10 mouse cellular contexts compared by ENCODE assay signal in the genomic region with DNA sequence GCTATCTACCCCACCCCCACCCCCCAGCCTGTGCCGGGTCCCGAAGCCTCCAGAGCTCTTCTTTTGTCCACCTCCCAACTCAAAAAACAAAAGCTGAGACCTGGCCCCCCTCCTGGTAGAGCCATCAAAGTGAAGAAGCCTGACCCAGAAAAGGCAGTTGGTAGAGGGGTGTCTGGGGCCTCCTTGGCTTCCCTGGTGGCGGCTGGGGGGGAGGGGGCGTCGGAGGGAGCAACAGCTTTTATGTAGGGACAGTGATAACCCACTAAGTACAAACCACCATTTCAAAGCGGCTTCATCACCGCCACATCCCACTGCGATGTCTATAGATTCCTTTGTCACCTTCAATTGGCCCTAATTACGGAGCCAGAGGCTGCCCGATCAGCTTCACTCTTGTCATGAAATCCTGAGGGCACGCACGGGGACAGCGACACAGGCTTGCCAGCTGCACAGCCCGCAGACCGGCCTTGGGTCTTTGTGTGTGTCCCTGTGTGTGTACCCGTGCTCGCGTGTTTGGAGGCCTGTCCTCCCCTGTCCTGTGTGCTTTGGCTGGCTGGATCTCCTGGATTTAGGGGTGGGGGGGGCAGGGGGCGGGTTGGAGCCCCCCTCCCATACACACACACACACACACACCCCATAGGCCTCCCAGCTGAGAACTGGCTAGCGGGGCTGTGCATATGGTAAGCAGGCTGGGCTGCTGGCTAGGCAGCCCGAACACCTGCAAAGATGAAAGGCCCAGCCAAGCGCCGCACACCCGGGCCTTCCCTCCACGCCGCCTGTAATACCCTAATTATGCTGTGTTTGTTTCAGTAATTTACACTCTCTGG.
A peak's percentile ranks its signal among the peaks of the same experiment; 100 is the strongest.
DNase-seq lines count a peak whose midpoint lies in the region; ATAC-seq and TF ChIP-seq lines count a peak whose summit lies in the region.
"Had no signal": no experiment of that assay in that cellular context is flagged by ENCODE, and none has a peak within 500 bp of the region (broad histone marks: within the 10 kb centered on the region; RNA-seq: fewer than 3 reads in every experiment).

No protein-coding gene starts in this region.

- peaks cover 98% of the 10 kb centered on the region for H3K4me1 ChIP-seq in forebrain, embryonic 16.5 days (replicated peaks; ENCODE audit: control insufficient read depth, insufficient read depth, low read length)
- H3K4me1 ChIP-seq in midbrain, embryonic 14.5 days (ENCODE audit: control insufficient read depth, insufficient read depth, low read length), result peaks cover 94% of the 10 kb centered on the region
- peaks cover 20% of the 10 kb centered on the region for H3K4me1 ChIP-seq in kidney, adult 2 months (ENCODE audit: control insufficient read depth, insufficient read depth, low read length)

- no peaks in the 10 kb centered on the region for H3K36me3 ChIP-seq in forebrain, embryonic 16.5 days (ENCODE audit: control insufficient read depth, insufficient read depth)
- no peaks in the 10 kb centered on the region for H3K36me3 ChIP-seq in midbrain, embryonic 14.5 days (ENCODE audit: control insufficient read depth, insufficient read depth, low read length)
- no peaks in the 10 kb centered on the region for H3K36me3 ChIP-seq in kidney, adult 2 months (ENCODE audit: control insufficient read depth, insufficient read depth, low read length)

- H3K9me3 ChIP-seq in forebrain, embryonic 16.5 days (ENCODE audit: control insufficient read depth, low read length), result no peaks in the 10 kb centered on the region
- no peaks in the 10 kb centered on the region for H3K9me3 ChIP-seq in midbrain, embryonic 14.5 days (ENCODE audit: control insufficient read depth, low read length)

- no peak for TF ChIP-seq CTCF in kidney, adult 2 months (conservative IDR thresholded peaks at IDR 0.05; ENCODE audit: insufficient read depth, insufficient read length, low read depth, low read length)

- 4% methylated on average over 26 of the region's 26 CpGs for WGBS in forebrain, embryonic 16.5 days
- 2% methylated on average over 26 of the region's 26 CpGs for WGBS in midbrain, embryonic 14.5 days
- WGBS in kidney, adult 2 months, result 82% methylated on average over 26 of the region's 26 CpGs

- peak overlapping the region; percentile 44 for H3K9ac ChIP-seq in forebrain, embryonic 16.5 days (replicated peaks; ENCODE audit: low read depth, low read length)
- peak overlapping the region; percentile 43; the same call in 1 of the 2 replicates for H3K9ac ChIP-seq in midbrain, embryonic 14.5 days (replicated peaks; ENCODE audit: low read length)

- peak overlapping the region; percentile 40 for H3K4me2 ChIP-seq in forebrain, embryonic 16.5 days (ENCODE audit: low read length)
- H3K4me2 ChIP-seq in midbrain, embryonic 14.5 days (ENCODE audit: low read length), result peak overlapping the region; percentile 41

- DNase-seq in cerebellum, adult 11-12 months, result peak; percentile 63
- peak; percentile 56 to 63 for DNase-seq in cerebellum, adult 18-20 months
- peak; percentile 79 for DNase-seq in midbrain, embryonic 14.5 days
- DNase-seq in gastrocnemius, adult 8-10 months (ENCODE audit: low spot score in 2 of 2), result no peak
- no peak for DNase-seq in kidney, adult 2 months
- DNase-seq: spleen, adult 18-20 months had no signal

- H3K27me3 ChIP-seq in forebrain, embryonic 16.5 days (replicated peaks; ENCODE audit: control insufficient read depth, insufficient read depth, low read length), result no peaks in the 10 kb centered on the region
- H3K27me3 ChIP-seq in midbrain, embryonic 14.5 days (ENCODE audit: control insufficient read depth, insufficient read depth, low read length), result no peaks in the 10 kb centered on the region
- no peaks in the 10 kb centered on the region for H3K27me3 ChIP-seq in kidney, adult 2 months (replicated peaks; ENCODE audit: control insufficient read depth, insufficient read depth, low read length)

- H3K27ac ChIP-seq in forebrain, embryonic 16.5 days (ENCODE audit: low read length), result peak overlapping the region; percentile 91
- peak overlapping the region; percentile 91 for H3K27ac ChIP-seq in midbrain, embryonic 14.5 days (replicated peaks; ENCODE audit: low read depth, low read length)
- no peak overlapping the region for H3K27ac ChIP-seq in kidney, adult 2 months (ENCODE audit: insufficient read depth, low read depth, low read length)
- H3K27ac ChIP-seq: macrophage had no signal

- 0 out of 2 replicates have a peak overlapping the region, but pooled peaks have one; percentile 5 for H3K4me3 ChIP-seq in forebrain, embryonic 16.5 days (replicated peaks; ENCODE audit: low read length)
- no peak overlapping the region for H3K4me3 ChIP-seq in midbrain, embryonic 14.5 days (replicated peaks; ENCODE audit: low read depth, low read length)
- H3K4me3 ChIP-seq in kidney, adult 2 months (ENCODE audit: insufficient read depth, low read depth, low read length), result no peak overlapping the region

- TF ChIP-seq POLR2A in kidney, adult 2 months (IDR thresholded peaks at IDR 0.05; ENCODE audit: low read depth, low read length), result no peak

- ATAC-seq in cerebellum, adult (ENCODE audit: insufficient number of reproducible peaks, low FRiP score, low TSS enrichment), result no peak
- ATAC-seq in forebrain, embryonic 16.5 days, result peak; percentile 79
- ATAC-seq in midbrain, embryonic 14.5 days (ENCODE audit: low FRiP score, low TSS enrichment), result peak; percentile 64
- no peak for ATAC-seq in frontal cortex, adult (ENCODE audit: low TSS enrichment)

Comparison
In these comparisons a context has a peak if more than half of its experiments do, and no peak if none do; other contexts are left out.
1. DNase-seq: peak in cerebellum, adult 11-12 months (single experiment), cerebellum, adult 18-20 months (2 of 2) and midbrain, embryonic 14.5 days (single experiment); none in gastrocnemius, adult 8-10 months (0 of 2) and kidney, adult 2 months (single experiment).
2. ATAC-seq: peak in forebrain, embryonic 16.5 days (single experiment) and midbrain, embryonic 14.5 days (single experiment); none in cerebellum, adult (single experiment) and frontal cortex, adult (single experiment).